Mouse (Mus musculus) left cerebral cortex, postnatal 4 days (tissue): Measurements from ENCODE around the gene Tnr. TPM values are rescaled to one million over a fixed set of nuclear protein-coding genes. Genes with fewer than 3 reads are reported as not detected.
A peak's percentile ranks its signal among the peaks of the same experiment; 100 is the strongest.

ENCODE experiments used
- DNase-seq: peaks from one replicate; pipeline ENCODE4 v3.0.0-alpha.2; 2022
- intact Hi-C: fragments of 180-260 bp; cut with DNase I; formaldehyde crosslinking; loops from one replicate; pipeline ENCODE4 v1.15.1; 2025
- total RNA-seq, 2 experiments: library from RNA; stranded (reverse); gene quantifications; 2 replicates each; pipeline ENCODE4 v1.2.3; 2021

Tnr gene
- total RNA-seq, 2 experiments from 2014 or later: 72.5 to 90.4 TPM

DNA sequence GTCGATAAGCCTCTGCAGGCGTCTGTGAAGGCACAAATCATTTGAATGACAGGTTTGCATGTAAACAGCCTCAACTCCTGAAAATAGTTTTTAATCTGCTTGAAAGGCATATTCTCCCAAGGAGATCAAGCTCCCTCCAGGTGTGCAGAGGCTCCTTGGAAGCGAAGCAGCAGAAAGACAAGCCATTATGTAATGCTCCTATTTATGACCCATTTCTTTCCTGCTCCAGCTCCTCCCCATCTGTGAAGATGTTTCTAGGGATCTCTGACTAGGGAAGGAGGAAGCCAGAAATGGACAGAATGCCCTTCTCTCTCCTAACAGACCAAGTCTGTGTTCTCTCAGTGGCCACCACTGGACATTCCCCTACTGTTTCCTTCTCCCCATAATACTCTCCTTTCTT is 38.0 kb downstream of the Tnr start:
- no peak for DNase-seq
- intact Hi-C loops: no loop called here

GRCm38 (mm10) chr1:159565129-159565528 is 41.6 kb downstream of the Tnr start:
- intact Hi-C loops: no loop called here
- no peak for DNase-seq

DNA sequence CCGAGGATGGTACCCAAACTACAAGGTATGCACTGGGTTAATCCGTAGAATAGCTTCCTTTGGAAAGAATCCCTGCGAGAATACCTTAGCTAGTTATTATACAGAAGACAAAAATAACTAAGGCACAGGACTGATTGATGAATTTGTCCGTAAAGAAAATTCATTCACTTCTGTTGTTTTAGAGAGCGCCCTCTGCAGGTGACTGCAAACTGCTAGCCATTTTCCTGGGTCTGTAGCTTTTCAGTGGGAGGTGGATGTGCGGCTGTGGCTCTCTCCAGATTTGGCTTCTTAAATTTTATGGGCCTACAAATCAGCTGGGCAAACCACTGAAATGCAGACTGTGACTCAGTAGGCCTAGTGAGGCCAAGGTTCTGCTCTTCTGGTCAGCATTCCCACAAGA is 42.5 kb downstream of the Tnr start:
- DNase-seq: no peak
- intact Hi-C loops: no loop called here

- intact Hi-C loops: no loop called here
- DNase-seq: no peak
Measured at GRCm38 (mm10) chr1:159567171-159567570, 43.6 kb downstream of the Tnr start.

- DNase-seq: no peak
- intact Hi-C loops: no loop called here
Measured at GRCm38 (mm10) chr1:159570270-159570669, 46.7 kb downstream of the Tnr start.

DNA sequence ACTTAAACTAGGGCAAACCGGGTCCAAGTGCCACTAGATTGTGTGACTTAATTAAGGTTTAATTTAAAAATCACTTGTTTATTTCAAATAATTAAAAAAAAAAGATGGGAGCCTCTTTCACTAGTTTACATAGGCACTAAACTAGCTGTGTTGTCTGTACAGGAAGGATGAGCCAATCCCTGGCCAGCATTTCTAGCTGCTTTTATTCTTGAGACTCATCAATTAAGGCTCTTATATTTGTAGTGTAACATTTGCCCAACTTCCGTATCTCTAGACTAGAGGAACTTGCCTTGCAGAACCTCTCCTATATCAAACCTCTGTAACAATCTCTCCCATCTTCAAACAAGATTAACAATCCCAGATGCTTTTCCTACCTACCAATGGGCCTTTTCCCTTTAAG is 47.3 kb downstream of the Tnr start:
- intact Hi-C loops: no loop called here
- no peak for DNase-seq

DNA sequence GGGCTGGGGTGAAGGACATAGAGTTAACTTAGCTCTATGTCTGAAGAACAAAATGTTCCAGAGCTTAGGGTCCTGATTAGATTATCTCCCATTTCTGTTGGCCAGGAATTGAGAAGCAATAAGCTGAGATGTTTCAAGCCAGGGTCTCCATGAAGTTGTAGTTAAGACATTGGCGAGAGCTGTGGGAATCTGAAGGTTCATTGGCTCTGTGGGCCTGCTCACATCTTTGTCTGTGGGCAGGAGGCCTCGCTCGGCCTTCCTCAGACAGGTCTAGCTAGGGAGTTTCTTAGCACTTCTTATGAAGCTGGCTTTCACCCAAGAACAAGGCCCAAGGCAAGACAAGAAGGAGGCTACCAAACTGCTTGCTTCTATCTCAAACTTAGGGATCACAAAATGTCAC is 48.4 kb downstream of the Tnr start:
- intact Hi-C loops: no loop called here
- DNase-seq: no peak

- intact Hi-C loops: no loop called here
- DNase-seq: no peak
Measured at GRCm38 (mm10) chr1:159573116-159573515, 49.5 kb downstream of the Tnr start.

GRCm38 (mm10) chr1:159574661-159575060 is 51.1 kb downstream of the Tnr start:
- intact Hi-C loops: no loop called here
- no peak for DNase-seq

DNA sequence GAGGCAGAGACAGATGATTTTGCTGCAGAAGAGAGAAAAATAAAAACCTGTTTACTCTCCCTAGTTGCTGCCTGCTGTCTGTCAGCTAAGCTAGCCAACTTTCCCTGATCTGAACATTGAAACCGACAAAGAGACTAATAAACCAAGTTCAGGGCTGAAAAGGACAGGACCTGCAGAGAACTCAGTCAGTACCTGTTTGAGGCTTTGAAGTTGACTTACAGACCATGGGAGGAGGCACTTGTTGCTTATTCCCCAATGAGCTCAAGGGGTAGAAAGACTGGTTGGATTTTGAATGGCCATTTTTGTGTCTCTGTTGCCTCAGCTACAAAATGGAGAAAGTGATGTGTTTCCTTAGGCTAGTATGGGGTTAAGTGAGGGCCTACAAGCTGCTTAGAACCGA is 52.7 kb downstream of the Tnr start:
- intact Hi-C loops: no loop called here
- no peak for DNase-seq

DNA sequence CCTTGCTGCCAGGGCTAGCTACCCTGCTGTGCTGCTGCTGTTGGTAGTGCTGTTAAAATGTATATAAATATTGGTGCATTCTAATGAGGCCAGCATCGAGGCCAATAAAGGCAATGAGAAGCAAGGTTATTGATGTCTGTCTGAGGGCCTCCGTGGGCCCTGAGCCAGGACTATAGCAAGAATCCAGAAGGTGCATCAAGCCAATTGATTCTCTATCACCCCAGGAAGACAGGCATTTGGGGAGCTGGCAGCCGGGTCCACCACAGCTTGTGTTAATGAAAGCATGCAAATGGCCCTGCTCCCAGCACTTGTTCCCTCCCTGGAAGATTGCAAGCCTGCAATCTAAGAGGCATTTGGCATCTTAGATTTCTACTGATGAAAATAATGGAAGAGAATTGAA is 54.8 kb downstream of the Tnr start:
- intact Hi-C loops: no loop called here

GRCm38 (mm10) chr1:159580335-159580921 is 56.9 kb downstream of the Tnr start:
- peak; percentile 50 for DNase-seq
- intact Hi-C loops: no loop called here

More for the DNA sequence above, 54.8 kb downstream of the Tnr start:
- peak; percentile 62 for DNase-seq

GRCm38 (mm10) chr1:159583877-159584276 is 60.3 kb downstream of the Tnr start:
- intact Hi-C loops: no loop called here
- no peak for DNase-seq

- no peak for DNase-seq
- intact Hi-C loops: no loop called here
Measured at GRCm38 (mm10) chr1:159588741-159589140, 65.2 kb downstream of the Tnr start.

DNA sequence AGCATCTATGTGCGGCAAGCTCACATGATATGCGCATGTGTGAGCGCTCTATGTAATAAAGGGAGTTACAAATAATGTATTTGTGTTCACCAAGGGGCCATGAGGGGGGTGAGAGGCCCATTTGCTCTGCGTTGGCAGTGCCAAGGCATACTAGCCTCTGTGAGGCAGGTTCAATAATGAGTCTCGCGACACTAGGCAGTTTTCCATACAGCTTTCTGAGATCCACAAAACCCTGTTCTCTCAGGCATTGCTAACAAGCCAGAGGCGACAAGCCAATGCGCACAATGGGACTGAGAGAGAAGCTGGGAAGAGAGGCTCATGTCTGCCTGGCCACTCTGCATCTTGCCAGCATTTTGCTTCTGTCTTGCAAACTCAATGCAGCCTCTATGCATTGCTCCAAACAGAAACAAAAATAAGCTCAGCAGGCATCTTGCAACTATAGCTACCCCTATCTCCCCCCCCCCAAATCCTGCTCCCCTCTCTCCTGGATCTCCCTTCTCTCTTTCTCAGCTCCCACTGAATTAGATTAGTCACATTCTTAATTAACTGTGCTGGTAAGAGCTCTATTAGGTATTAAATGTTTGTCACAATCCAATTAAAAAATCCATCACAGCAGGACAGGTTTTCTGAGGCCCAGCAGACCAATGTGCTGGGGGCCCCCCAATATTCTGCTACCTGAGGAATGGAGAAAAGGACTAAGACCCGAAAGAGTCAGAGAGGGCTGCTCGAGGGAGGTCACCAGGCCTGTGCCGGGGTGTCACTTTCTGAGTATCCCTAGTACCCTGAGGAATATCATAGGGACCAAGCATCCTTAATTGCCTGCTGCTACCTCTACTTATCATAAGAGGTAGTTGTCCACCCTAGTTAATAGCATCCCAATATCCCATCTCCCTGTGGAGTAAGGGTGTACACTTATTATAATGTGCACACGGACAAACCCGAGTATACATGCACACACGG is 70.8 kb downstream of the Tnr start:
- intact Hi-C loops: no loop called here
- DNase-seq: peak; percentile 74

GRCm38 (mm10) chr1:159595729-159596128 is 72.2 kb downstream of the Tnr start:
- intact Hi-C loops: no loop called here
- no peak for DNase-seq

DNA sequence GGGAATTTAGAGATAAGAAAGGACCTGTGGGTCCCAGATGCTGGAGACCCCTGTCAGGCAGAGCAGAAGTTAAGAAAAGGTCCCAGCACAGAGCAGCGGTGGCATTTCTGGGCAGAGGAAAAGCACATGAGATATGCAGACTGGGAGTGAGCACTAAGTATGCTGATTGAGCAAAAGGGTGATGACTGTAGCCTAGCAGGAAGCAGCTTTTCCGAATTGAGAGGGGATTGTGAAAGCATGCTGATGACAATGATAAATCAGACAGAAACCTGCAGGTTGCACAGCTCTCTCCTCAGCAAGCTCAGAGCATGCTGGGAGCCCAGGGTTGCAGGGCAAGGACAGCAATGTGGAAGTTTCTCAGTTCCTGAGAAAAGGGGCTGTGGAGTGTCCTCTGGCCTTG is 73.1 kb downstream of the Tnr start:
- intact Hi-C loops: no loop called here

DNA sequence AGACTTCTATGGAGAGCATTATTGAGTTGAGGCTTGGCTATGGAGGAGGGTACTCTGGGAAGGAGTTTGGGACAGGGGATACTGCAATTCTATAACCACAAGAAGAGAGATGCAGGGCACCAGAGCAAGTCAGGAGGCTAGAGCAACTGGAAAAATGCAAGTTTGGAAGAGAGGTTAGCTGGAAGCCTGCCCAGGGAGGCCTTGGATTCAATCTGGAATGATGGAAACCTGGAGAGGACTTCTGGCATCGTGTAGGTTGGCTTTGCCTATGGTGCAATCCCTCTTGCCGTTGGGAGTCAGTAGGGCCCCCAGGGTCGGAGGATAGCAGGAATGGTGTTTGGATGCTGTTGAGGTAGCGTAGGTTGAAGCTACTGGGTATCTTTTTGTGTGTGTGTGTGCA is 90.0 kb downstream of the Tnr start:
- DNase-seq: no peak
- intact Hi-C loops: no loop called here

More for the DNA sequence above, 73.1 kb downstream of the Tnr start:
- DNase-seq: no peak

GRCm38 (mm10) chr1:159614062-159614601 is 90.6 kb downstream of the Tnr start:
- intact Hi-C loops: no loop called here
- DNase-seq: no peak

DNA sequence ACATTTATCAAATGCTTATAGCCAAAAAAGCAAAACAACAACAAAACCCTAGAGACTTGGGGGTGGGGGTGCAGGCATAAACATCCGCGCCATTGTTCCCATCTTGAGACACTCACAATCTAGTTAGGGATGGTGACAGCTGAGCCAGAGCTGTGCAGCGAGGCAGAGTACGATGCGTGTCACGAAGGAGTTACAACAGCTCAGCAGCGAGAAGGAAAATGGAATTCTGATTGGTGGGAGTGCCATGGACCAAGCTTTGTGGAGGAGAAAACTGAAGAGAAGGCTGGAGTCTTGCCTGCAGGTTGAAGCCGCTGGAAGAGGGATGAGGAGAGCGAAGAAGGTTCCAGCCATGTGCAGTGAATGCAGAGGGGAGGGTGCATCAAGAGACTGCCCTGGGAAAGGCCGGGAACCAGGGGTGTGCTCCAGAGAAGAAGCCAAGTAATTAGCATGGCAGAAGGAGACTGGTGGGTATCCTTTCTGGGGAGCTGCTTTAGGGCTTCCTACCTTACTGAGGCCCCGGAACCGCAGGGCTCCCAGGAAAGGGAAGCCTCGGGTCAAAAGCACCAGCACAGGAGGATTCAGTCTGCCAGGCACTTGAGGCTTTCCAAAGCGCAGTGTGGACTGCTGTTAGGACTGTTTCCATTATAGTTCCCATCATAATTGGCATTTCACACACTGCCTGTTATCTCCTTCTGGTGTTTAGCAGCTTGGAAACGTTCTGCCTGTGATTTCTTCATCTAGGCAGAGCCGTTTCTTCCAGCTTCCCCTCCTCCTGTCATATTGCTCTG is 91.3 kb downstream of the Tnr start:
- intact Hi-C loops: loop anchor here (5.0 kb wide), 1 partner anchor 42 kb away; no protein-coding TSS in a partner anchor

DNA sequence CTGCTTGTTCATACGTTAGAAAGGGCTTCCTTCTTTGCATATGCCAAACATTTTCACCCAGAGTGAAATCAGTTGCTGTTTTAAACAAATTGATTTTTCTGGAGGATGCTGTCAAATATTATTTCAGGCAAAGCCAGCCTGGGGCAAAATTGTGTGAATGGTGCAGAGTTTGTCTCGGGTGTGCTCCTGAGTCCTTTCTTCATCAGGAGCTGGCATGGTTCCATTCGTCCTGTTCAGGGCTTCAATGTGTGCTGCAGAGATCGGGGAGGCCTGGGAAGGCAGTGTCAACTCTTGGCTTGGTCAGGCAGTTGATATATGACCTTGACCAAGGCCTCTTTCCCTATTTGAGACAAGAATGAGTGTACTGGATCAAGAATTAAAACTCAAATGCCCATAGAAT is 92.1 kb downstream of the Tnr start:
- intact Hi-C loops: loop anchor here (5.0 kb wide), 1 partner anchor 42 kb away; no protein-coding TSS in a partner anchor
- peak; percentile 48 for DNase-seq

More for the DNA sequence above, 91.3 kb downstream of the Tnr start:
- DNase-seq: peak; percentile 37
